Comparison of ENCODE assay signal across 14 mouse cellular contexts in genomic region chr14:120341912-120342311, GRCm38 (mm10).
A peak's percentile ranks its signal among the peaks of the same experiment; 100 is the strongest.
DNase-seq lines count a peak whose midpoint lies in the region; ATAC-seq and TF ChIP-seq lines count a peak whose summit lies in the region.
"Had no signal": no experiment of that assay in that cellular context is flagged by ENCODE, and none has a peak within 500 bp of the region (broad histone marks: within the 10 kb centered on the region; RNA-seq: fewer than 3 reads in every experiment).

No protein-coding gene starts in this region.

- no peak overlapping the region for H3K9ac ChIP-seq in liver, adult 2 months (ENCODE audit: low read depth, low read length)
- H3K9ac ChIP-seq in liver, embryonic 11.5 days (ENCODE audit: low read depth, low read length) = no peak overlapping the region
- H3K9ac ChIP-seq: forebrain, postnatal 0 days; lung, embryonic 15.5 days had no signal

- H3K79me2 ChIP-seq in liver, adult 2 months (ENCODE audit: control insufficient read depth, insufficient read depth, low read length) = peaks cover 39% of the 10 kb centered on the region

- H3K9me3 ChIP-seq in liver, embryonic 11.5 days (ENCODE audit: control insufficient read depth, low read length) = 0 out of 2 replicates have a peak, but pooled peaks cover 6% of the 10 kb centered on the region
- H3K9me3 ChIP-seq: G1E had no signal

- TF ChIP-seq CTCF in liver, adult 2 months (IDR thresholded peaks at IDR 0.05; ENCODE audit: low read depth, low read length) = no peak
- no peak for TF ChIP-seq CTCF in small intestine, adult 2 months (IDR thresholded peaks at IDR 0.05; ENCODE audit: extremely low read depth, insufficient read length, insufficient replicate concordance, low read depth, low read length)

- ATAC-seq in liver, embryonic 11.5 days (replicated peaks; ENCODE audit: low FRiP score) = no peak
- ATAC-seq: forebrain, postnatal 0 days had no signal

- WGBS in liver, adult 2 months = 55% methylated on average over 6 of the region's 6 CpGs
- WGBS in liver, embryonic 11.5 days = 83% methylated on average over 6 of the region's 6 CpGs
- WGBS in small intestine, adult 2 months = 41% methylated on average over 6 of the region's 6 CpGs

- H3K27me3 ChIP-seq in liver, adult 2 months (ENCODE audit: control insufficient read depth, insufficient read depth, low read length) = no peaks in the 10 kb centered on the region
- H3K27me3 ChIP-seq in liver, embryonic 11.5 days (replicated peaks; ENCODE audit: control insufficient read depth, insufficient read depth, low read length) = no peaks in the 10 kb centered on the region
- no peaks in the 10 kb centered on the region for H3K27me3 ChIP-seq in small intestine, adult 2 months (ENCODE audit: control insufficient read depth, insufficient read depth, low read length)
- H3K27me3 ChIP-seq: lung, embryonic 15.5 days had no signal

- intact Hi-C loops in heart, postnatal 10 days (cut with DNase I) = no loop called here

- no peak overlapping the region for H3K4me2 ChIP-seq in liver, embryonic 11.5 days
- H3K4me2 ChIP-seq: lung, embryonic 15.5 days had no signal

- DNase-seq in gastrocnemius, adult 18-20 months (ENCODE audit: low spot score) = peak; percentile 51
- no peak for DNase-seq in gastrocnemius, postnatal 10 days
- DNase-seq in liver, adult 2 months (ENCODE audit: extremely low read depth, low read depth, low spot score) = peak; percentile 55
- no peak for DNase-seq in liver, embryonic 11.5 days (ENCODE audit: low spot score)
- DNase-seq in heart, postnatal 10 days = peak; percentile 55 to 63
- no peak for DNase-seq in thymus, adult 18-20 months
- DNase-seq in layer of hippocampus, postnatal 36 days = no peak
- DNase-seq: cerebellum, postnatal 36 days; forebrain, postnatal 0 days; kidney, adult 11 months; right cerebral cortex, postnatal 14 days had no signal

- no peak overlapping the region for H3K4me3 ChIP-seq in liver, adult 2 months (ENCODE audit: insufficient read depth, low read depth, low read length)
- no peak overlapping the region for H3K4me3 ChIP-seq in liver, embryonic 11.5 days (ENCODE audit: low read depth, low read length)
- H3K4me3 ChIP-seq in small intestine, adult 2 months (ENCODE audit: low read depth, low read length) = no peak overlapping the region
- H3K4me3 ChIP-seq: lung, embryonic 15.5 days had no signal

- H3K4me1 ChIP-seq in liver, adult 2 months (ENCODE audit: control insufficient read depth, insufficient read depth, low read length) = peaks cover 9% of the 10 kb centered on the region
- peaks cover 4% of the 10 kb centered on the region; the same call in 1 of the 2 replicates for H3K4me1 ChIP-seq in liver, embryonic 11.5 days (replicated peaks; ENCODE audit: control insufficient read depth, insufficient read depth, low read length)
- peaks cover 23% of the 10 kb centered on the region; the same call in 1 of the 2 replicates for H3K4me1 ChIP-seq in small intestine, adult 2 months (ENCODE audit: control insufficient read depth, insufficient read depth, insufficient read length, low read length)

- TF ChIP-seq POLR2A in liver, adult 2 months (IDR thresholded peaks at IDR 0.05; ENCODE audit: extremely low read depth, insufficient read depth, low read length) = no peak
- TF ChIP-seq POLR2A in small intestine, adult 2 months (IDR thresholded peaks at IDR 0.05; ENCODE audit: low read depth, low read length) = no peak

- H3K27ac ChIP-seq in liver, adult 2 months (replicated peaks; ENCODE audit: insufficient read depth, low read depth, low read length) = no peak overlapping the region
- no peak overlapping the region for H3K27ac ChIP-seq in liver, embryonic 11.5 days (ENCODE audit: low read depth, low read length)
- H3K27ac ChIP-seq in small intestine, adult 2 months (ENCODE audit: insufficient read depth, low read depth, low read length) = peak overlapping the region; percentile 70
- H3K27ac ChIP-seq: lung, embryonic 15.5 days had no signal

- 0 out of 2 replicates have a peak, but pooled peaks cover 1% of the 10 kb centered on the region for H3K36me3 ChIP-seq in liver, adult 2 months (ENCODE audit: control insufficient read depth, insufficient read depth, low read length)
- H3K36me3 ChIP-seq in liver, embryonic 11.5 days (ENCODE audit: control insufficient read depth, insufficient read depth, low read length) = peaks cover 7% of the 10 kb centered on the region; the same call in 1 of the 2 replicates
- peaks cover 3% of the 10 kb centered on the region; the same call in 1 of the 2 replicates for H3K36me3 ChIP-seq in small intestine, adult 2 months (ENCODE audit: control insufficient read depth, insufficient read depth, low read length)

Comparison
In these comparisons a context has a peak if more than half of its experiments do, and no peak if none do; other contexts are left out.
1. DNase-seq: peak in gastrocnemius, adult 18-20 months (single experiment), liver, adult 2 months (single experiment) and heart, postnatal 10 days (2 of 2); none in gastrocnemius, postnatal 10 days (single experiment), liver, embryonic 11.5 days (single experiment), thymus, adult 18-20 months (0 of 2) and layer of hippocampus, postnatal 36 days (0 of 2).